Mouse (Mus musculus): ENCODE results near the gene Slc36a1.

Slc36a1 gene

GRCm38 (mm10) chr11:55209032-55209431, 4.9 kb downstream of the Slc36a1 start:
- ATAC-seq (ENCODE audit: low TSS enrichment) = no peak

DNA sequence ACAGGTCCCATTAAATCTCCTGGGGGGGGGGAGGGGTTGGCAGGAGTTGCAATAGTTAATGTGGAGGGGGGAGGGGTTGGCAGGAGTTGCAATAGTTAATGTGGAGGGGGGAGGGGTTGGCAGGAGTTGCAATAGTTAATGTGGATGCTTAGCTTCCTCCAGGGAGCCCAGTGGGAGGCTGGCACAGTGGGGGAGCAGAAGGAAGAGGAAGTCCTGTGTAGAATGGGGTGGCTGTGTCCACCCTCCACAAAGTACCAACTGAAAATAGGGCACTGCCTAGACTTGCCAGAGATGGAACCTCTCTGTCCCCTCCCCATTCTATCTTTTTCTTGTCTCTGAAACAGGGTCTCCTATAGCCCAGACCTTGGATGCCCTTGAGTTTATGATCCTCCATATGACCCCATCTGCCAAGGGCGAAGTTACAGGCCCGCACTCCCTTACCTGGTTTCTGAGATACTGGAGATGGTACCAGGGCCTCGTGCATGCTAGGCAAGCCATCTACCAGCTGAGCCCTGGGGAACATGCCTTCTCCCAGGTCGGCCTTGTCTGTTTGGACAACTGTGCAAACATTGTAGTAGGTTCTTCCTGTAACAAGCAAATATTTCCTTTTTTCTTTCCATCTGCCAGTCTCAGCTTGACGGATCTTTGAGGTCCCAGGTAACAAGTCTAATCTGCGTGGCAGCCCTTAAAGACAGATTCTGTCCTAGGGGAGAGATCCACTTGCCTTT, 5.6 kb downstream of the Slc36a1 start:
- ATAC-seq (ENCODE audit: low TSS enrichment) = no peak

DNA sequence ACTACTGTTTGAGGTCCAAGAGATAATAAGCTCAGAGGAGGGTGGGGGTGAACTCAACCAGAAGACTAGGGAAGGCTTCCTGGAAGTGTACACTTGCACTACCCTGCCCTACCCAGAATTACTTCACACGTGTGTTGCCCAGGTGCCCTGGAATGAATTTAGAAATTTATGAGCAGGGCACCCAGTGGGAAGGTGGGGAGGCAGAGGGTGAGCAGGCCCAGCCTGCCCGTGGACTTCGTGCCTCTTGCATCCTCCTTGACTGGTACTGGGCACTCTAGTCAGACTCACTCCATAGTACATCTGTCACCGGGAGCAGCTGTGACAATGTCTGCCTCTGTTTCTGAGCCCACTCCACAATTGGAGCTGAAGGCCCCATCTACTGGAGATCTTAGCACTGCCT, 9.4 kb downstream of the Slc36a1 start:
- ATAC-seq (ENCODE audit: low TSS enrichment) = no peak

- ATAC-seq (ENCODE audit: low TSS enrichment) = no peak
Observed at GRCm38 (mm10) chr11:55214161-55214560, 10.0 kb downstream of the Slc36a1 start.

GRCm38 (mm10) chr11:55214978-55215377, 10.8 kb downstream of the Slc36a1 start:
- no peak for ATAC-seq (ENCODE audit: low TSS enrichment)

- ATAC-seq (ENCODE audit: low TSS enrichment) = no peak
Observed at GRCm38 (mm10) chr11:55216061-55216460, 11.9 kb downstream of the Slc36a1 start.

DNA sequence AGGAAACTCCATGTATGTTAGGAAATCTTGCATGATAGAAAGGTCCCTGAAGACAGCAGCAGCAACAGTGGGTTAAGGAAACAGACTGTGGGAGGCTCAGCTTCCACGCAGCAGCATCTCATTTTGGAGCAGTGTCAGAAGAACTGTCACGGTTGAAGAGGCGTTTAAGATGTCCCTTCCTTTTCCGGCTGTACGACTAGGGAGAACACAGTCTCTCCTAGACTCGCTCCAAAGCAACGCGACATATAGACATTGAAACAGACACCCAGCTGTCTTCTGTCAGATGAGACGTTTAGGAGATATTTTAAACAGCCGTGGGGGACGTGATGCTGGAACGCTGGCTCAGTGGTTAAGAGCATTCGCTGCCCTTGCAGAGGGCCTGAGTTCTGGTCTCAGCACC, 12.7 kb downstream of the Slc36a1 start:
- peak; percentile 85 for ATAC-seq (ENCODE audit: low TSS enrichment)

DNA sequence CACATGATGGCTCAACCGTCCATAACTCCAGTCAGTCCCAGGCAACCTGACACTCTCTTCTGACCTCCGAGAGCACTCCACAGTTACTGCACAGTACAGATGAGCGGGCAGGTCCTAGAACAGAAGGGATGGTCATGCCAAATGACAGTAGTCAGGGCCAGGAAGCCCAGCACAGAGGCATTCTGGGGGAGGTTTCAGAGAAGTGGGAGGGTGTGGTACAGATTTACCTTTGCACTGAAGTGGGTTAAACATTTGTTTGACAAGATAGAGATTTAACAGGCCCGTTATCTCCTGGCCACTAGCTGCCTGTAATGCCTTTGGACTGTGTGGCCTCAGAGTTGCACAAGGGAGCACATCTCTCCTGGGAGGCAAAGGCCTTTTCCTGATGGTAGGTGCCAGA, 13.3 kb downstream of the Slc36a1 start:
- no peak for ATAC-seq (ENCODE audit: low TSS enrichment)

GRCm38 (mm10) chr11:55217880-55218279, 13.7 kb downstream of the Slc36a1 start:
- peak; percentile 10; the same call in 1 of the 2 replicates for ATAC-seq (ENCODE audit: low TSS enrichment)

- no peak for ATAC-seq (ENCODE audit: low TSS enrichment)
Observed at GRCm38 (mm10) chr11:55218473-55218872, 14.3 kb downstream of the Slc36a1 start.

GRCm38 (mm10) chr11:55221306-55221705, 17.2 kb downstream of the Slc36a1 start:
- ATAC-seq (ENCODE audit: low TSS enrichment) = no peak

GRCm38 (mm10) chr11:55231034-55231433, 26.9 kb downstream of the Slc36a1 start:
- no peak for ATAC-seq (ENCODE audit: low TSS enrichment)

GRCm38 (mm10) chr11:55234288-55234687, 30.1 kb downstream of the Slc36a1 start:
- no peak for ATAC-seq (ENCODE audit: low TSS enrichment)

GRCm38 (mm10) chr11:55234791-55235190, 30.6 kb downstream of the Slc36a1 start:
- ATAC-seq (ENCODE audit: low TSS enrichment) = no peak

GRCm38 (mm10) chr11:55236815-55237214, 32.7 kb downstream of the Slc36a1 start:
- ATAC-seq (ENCODE audit: low TSS enrichment) = no peak

- no peak for ATAC-seq (ENCODE audit: low TSS enrichment)
Observed at GRCm38 (mm10) chr11:55239496-55239895, 35.3 kb downstream of the Slc36a1 start.

DNA sequence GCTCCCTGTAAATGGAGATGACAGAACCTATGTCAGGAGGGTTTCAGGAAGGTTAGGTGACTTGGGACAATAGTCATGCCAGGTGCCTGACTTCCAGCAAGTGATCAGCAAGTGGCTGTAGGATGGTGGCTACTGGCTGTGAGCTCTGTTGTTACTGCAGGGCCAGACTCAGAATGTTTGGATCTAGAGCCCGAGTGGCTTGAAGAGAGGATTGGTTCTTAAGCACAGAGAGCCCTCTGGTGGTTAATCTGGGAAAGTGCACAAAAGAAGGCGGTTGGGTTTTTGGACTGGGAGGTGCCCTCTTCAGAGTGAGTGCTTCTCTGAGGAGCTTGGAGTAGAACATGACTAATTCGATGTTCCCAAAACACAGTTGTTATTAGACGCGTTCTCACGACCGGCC, 36.4 kb downstream of the Slc36a1 start:
- peak; percentile 95 for ATAC-seq (ENCODE audit: low TSS enrichment)

- no peak; the same call in 1 of the 2 replicates for ATAC-seq (ENCODE audit: low TSS enrichment)
Observed at GRCm38 (mm10) chr11:55250527-55250926, 46.4 kb downstream of the Slc36a1 start.

DNA sequence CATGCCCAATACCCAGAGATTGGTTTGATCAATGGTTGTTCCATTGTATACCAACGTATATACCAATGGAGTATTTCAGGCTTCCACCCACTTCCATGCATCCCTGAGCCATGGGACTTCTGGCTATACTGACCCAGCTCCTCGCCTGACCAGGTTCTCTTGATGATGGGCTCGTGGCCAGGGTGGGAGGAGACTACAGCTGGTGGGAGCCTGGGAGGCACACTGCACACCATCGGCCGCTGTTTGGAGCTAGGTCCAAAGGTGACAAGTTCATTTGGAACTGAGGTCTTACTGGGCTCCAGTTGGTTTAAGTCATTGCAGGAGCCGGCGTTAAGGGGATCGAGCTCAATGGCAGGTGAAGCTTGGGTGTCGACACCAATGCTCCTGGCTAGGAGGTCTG, 49.2 kb downstream of the Slc36a1 start:
- no peak for ATAC-seq (ENCODE audit: low TSS enrichment)

GRCm38 (mm10) chr11:55261105-55261504, 57.0 kb downstream of the Slc36a1 start:
- ATAC-seq (ENCODE audit: low TSS enrichment) = no peak

DNA sequence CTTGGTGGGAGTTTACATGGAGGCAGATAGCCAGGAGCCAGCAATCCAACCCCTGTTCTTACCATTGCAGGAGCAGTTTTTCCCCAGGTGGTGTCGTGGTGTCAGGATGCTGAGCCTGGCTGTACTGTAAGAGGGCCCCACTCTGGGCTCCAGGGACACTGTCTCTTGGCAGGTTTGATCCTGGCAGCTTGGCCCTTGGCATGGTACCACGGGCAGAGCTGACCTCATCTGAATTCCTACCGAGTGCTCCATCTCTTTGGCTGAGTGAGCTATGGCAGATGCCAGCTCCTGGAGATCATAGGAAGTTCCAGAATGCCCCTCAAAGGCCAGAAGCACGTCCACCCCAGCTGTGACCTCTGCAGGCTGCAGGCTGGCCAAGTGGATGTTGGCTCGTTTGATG, 57.9 kb downstream of the Slc36a1 start:
- ATAC-seq (ENCODE audit: low TSS enrichment) = no peak

- ATAC-seq (ENCODE audit: low TSS enrichment) = no peak
Observed at GRCm38 (mm10) chr11:55264318-55264717, 60.2 kb downstream of the Slc36a1 start.

DNA sequence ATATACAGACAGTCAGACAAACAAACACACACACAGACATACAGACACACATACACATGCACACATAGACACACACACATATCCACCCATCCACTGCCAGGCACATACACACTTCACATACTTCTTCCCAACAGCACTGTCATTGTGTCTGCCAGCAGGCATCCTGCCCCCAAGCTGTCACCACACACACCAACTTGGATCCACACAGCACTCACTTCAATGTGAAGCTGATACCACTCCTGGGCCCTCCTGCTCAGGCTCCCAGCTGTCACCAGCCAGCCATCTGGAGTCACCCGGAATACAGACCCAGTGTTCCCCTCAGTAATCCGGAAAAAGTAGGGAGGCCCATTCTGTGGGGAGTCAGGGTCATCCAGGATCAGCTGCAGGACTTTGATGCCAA, 61.5 kb downstream of the Slc36a1 start:
- no peak for ATAC-seq (ENCODE audit: low TSS enrichment)

- peak; percentile 57; the same call in 1 of the 2 replicates for ATAC-seq (ENCODE audit: low TSS enrichment)
Observed at GRCm38 (mm10) chr11:55268580-55268979, 64.4 kb downstream of the Slc36a1 start.

Data from frontal cortex, adult (tissue).